Mouse (Mus musculus): ENCODE measurements around the gene Coro2b. TPM values are rescaled to one million over a fixed set of nuclear protein-coding genes. Genes with fewer than 3 reads are reported as not detected.

Coro2b gene
- 21.3 and 47.5 TPM in 2 replicates for polyA plus RNA-seq (2012; rRNA removed)

GRCm38 (mm10) chr9:62536655-62537631 is at the start of gene Coro2b:
TSS of gene Coro2b (minus strand) at chr9:62537044.
- no peak for DNase-seq (ENCODE audit: low read depth)

- DNase-seq (ENCODE audit: low read depth): no peak
These were observed 40.7 kb upstream of the Coro2b start for GRCm38 (mm10) chr9:62577558-62577957.

- no peak for DNase-seq (ENCODE audit: low read depth)
These were observed 32.3 kb upstream of the Coro2b start for GRCm38 (mm10) chr9:62569121-62569520.

- DNase-seq (ENCODE audit: low read depth): no peak
These were observed 31.0 kb upstream of the Coro2b start for GRCm38 (mm10) chr9:62567818-62568217.

GRCm38 (mm10) chr9:62562236-62562635 is 25.4 kb upstream of the Coro2b start:
- DNase-seq (ENCODE audit: low read depth): no peak

GRCm38 (mm10) chr9:62560432-62560831 is 23.6 kb upstream of the Coro2b start:
- no peak for DNase-seq (ENCODE audit: low read depth)

GRCm38 (mm10) chr9:62560006-62560405 is 23.2 kb upstream of the Coro2b start:
- DNase-seq (ENCODE audit: low read depth): peak; percentile 12

GRCm38 (mm10) chr9:62559446-62559845 is 22.6 kb upstream of the Coro2b start:
- DNase-seq (ENCODE audit: low read depth): no peak

GRCm38 (mm10) chr9:62558058-62558457 is 21.2 kb upstream of the Coro2b start:
- no peak for DNase-seq (ENCODE audit: low read depth)

GRCm38 (mm10) chr9:62556748-62557147 is 19.9 kb upstream of the Coro2b start:
- DNase-seq (ENCODE audit: low read depth): no peak

GRCm38 (mm10) chr9:62555258-62555856 is 18.5 kb upstream of the Coro2b start:
- DNase-seq (ENCODE audit: low read depth): no peak

GRCm38 (mm10) chr9:62554606-62555005 is 17.8 kb upstream of the Coro2b start:
- DNase-seq (ENCODE audit: low read depth): no peak

- no peak for DNase-seq (ENCODE audit: low read depth)
These were observed 16.6 kb upstream of the Coro2b start for GRCm38 (mm10) chr9:62553366-62553940.

- no peak for DNase-seq (ENCODE audit: low read depth)
These were observed 14.7 kb upstream of the Coro2b start for GRCm38 (mm10) chr9:62551531-62551930.

- DNase-seq (ENCODE audit: low read depth): no peak
These were observed 13.8 kb upstream of the Coro2b start for GRCm38 (mm10) chr9:62550661-62551093.

- no peak for DNase-seq (ENCODE audit: low read depth)
These were observed 13.0 kb upstream of the Coro2b start for GRCm38 (mm10) chr9:62549809-62550208.

GRCm38 (mm10) chr9:62547476-62547875 is 10.6 kb upstream of the Coro2b start:
- no peak for DNase-seq (ENCODE audit: low read depth)

GRCm38 (mm10) chr9:62544856-62545255 is 8.0 kb upstream of the Coro2b start:
- no peak for DNase-seq (ENCODE audit: low read depth)

GRCm38 (mm10) chr9:62543878-62544277 is 7.0 kb upstream of the Coro2b start:
- no peak for DNase-seq (ENCODE audit: low read depth)

GRCm38 (mm10) chr9:62541606-62542005 is 4.8 kb upstream of the Coro2b start:
- DNase-seq (ENCODE audit: low read depth): no peak

GRCm38 (mm10) chr9:62541182-62541581 is 4.3 kb upstream of the Coro2b start:
- no peak for DNase-seq (ENCODE audit: low read depth)

GRCm38 (mm10) chr9:62540736-62541135 is 3.9 kb upstream of the Coro2b start:
- no peak for DNase-seq (ENCODE audit: low read depth)

GRCm38 (mm10) chr9:62540166-62540565 is 3.3 kb upstream of the Coro2b start:
- no peak for DNase-seq (ENCODE audit: low read depth)
